Mouse (Mus musculus): ENCODE data around the gene Wt1.

Wt1 gene

DNA sequence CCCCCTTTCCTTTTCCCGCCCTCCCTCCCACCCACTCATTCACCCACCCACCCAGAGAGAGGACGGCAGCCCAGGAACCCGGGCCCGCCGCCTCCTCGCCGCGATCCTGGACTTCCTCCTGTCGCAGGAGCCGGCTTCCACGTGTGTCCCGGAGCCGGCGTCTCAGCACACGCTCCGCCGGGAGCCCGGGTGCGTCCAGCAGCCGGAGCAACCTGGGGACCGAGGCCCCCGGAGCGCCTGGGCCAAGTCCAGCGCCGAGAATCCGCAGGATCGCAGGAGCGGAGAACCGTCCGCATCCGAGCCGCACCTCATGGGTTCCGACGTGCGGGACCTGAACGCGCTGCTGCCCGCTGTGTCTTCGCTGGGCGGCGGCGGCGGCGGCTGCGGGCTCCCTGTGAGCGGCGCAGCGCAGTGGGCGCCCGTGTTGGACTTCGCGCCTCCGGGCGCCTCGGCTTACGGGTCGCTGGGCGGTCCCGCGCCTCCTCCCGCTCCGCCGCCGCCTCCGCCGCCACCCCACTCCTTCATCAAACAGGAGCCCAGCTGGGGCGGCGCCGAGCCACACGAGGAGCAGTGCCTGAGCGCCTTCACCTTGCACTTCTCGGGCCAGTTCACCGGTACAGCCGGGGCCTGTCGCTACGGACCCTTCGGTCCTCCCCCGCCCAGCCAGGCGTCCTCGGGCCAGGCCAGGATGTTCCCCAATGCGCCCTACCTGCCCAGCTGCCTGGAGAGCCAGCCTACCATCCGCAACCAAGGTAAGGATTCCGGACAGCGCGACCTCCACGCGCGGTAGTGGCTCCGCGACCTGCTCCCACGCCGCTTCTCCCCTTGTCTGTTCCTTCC lies 582 bp downstream of the Wt1 start:
- DNase-seq (ENCODE audit: low spot score): no peak

DNA sequence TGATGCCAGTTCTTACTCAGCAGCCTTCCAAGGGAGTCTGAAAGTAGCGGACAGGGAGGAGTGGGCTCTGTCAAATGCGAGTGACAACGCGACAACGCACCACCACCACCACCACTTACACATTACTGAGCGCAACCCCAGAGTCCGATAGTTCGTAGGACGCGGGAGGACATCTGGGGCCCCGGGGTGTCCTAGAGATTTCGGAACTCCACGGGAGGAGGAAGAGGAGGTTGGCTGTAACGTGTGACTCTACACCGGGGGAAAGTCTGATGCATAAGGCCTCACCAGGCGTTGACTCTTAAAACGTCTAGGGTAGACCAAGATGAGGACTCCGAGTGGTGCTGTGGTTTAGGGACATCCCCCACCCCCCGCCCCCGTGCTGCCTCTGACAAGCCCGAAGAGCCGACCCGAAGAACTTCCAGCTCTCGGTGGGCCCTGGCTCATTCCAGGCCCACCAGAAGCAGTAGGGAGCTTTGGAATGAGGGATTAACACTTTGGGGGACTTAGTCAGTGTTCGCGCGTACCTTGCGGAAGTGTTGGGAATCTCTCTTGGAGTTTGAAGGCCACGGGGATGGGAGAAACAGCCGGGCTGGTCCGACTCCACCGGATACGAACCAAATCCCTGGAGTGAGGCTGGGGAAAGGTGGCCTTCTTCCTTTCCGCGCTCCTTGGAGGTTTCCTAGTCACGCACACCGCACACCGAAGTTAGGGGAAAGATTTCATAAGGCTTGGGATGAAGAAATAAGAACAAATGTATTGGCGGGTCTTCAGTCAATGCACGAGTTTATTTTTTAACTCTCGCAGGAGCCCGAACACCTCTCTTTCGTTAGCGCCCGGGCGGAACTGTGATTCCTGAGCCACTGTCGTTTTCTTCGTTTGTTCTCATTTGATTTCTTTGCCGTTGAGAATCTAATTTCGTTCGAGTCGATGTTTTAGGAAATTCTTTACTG lies 1.5 kb downstream of the Wt1 start:
- no peak for DNase-seq (ENCODE audit: low spot score)

DNA sequence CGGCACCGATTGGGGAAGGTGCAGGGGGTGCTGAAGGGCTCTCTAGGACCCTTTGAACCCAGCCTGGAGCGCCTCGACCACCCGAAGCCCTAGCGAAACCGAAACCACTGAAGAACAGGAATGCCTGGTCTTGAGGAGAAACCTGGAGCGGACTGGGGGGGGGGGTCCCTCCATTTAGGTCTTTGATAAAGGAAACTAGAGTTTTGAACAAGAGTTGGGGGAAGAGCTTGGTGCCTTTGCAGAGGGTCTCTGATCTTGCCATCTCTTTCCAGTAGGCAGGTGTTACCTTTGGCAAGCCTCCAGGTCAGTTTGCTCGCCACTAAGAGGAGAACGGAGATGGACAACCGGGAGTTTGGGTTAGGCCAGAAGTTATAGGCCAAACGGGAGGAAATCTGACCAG lies 2.2 kb downstream of the Wt1 start:
- DNase-seq (ENCODE audit: low spot score): no peak

DNA sequence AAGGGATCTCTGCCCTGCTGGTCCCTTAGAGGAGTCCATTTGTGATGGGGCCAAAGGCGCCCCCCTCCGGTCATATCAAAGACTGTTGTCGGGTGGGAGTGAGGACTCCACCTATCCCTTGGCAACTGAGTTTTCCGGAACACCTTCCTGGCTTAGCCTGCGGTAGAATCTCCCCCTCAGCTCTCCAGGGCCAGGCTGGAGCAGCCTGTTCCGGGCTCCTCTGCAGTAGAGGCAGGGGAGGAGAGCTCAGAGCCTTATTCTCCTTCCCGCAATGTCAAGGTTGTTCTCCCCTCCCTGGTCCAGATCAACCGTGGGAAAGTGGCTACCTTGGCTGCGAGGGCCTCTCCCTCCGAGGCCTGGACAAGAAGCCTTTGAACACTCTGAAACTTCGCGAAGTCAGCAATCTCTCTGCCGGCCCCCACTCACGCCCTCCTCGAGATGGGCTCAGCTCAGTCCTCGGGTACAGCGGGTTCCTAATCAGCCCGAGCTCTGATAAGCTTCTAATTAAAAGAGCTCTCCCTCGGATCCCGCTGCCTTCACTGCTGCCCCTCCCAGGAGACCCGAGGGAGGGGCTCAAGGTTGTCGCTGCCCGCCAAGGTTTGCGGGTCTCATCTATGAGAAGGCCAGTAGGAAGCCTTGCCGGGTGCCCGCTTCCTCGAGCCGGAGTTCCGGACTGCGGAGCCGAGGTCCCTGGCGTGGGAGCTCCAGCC lies 4.2 kb downstream of the Wt1 start:
- peak; percentile 27 for DNase-seq (ENCODE audit: low spot score)

DNA sequence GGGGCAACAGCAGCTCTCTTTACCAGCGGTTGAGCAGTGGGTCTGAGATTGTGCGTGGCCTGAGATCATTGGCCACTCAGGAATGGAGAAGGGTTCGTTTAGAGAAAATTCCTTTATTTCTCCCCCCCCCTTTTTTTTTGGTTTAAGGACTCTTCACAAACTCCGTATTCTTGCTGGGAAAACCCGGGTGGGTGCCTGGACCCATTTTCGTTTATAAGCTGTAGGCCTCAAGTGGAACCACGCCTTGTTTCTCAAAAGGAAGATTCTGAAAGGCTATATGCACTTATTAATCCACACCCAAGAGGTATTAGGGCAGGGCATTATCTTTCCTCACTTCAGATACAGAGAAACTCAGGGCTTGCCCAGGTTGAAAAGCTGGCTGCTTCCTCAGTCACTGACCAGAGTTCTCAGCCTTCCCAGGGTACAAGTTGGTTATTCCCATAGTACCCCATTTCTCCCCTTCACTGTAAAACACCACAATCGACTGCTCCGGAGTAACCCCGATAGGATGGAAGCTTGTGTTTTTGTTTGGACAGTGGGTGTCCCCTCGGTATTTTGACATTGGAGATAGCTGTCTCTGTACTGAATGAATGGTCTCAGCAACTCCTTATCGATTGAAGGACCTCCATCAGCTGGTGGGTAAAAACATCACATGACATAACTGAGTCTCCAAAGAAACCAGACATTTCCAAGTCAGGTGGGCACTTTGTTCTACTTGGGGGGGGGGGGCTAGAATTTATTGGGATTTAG lies 4.9 kb downstream of the Wt1 start:
- DNase-seq (ENCODE audit: low spot score): no peak

DNA sequence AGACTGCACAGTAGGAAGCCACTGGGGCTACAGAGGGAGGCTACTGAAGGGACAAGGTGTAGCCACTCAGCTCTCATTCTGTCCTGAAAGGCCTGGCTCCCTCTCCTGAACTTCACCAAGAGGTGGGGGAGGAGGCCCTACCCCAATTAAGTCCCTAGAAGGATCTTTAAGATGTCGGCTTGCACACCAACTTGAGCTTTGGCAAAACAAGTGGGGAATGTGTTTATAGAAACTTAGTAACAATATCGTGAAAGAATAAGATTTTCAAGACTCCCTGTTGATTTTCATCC lies 5.4 kb downstream of the Wt1 start:
- no peak for DNase-seq (ENCODE audit: low spot score)

DNA sequence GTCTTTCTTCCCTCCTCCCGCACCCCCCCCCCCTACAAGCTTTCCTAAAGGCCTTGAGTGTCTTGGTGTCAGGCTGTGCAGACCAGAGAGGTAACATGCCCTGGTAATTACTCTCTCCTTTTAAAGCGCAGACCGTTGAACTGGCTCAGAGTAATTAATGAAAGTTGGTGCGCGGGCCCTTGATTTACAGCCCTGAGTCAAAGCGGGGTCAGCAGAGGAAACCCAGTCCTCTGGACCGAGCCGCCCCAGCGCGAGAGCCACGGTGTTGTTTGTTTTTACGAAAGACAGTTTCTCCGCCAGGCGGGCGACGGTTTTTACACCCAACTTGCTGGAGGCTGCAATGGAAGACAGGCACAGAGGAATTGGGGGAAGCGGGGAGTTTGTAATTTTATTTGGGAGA lies 6.0 kb downstream of the Wt1 start:
- no peak for DNase-seq (ENCODE audit: low spot score)

DNA sequence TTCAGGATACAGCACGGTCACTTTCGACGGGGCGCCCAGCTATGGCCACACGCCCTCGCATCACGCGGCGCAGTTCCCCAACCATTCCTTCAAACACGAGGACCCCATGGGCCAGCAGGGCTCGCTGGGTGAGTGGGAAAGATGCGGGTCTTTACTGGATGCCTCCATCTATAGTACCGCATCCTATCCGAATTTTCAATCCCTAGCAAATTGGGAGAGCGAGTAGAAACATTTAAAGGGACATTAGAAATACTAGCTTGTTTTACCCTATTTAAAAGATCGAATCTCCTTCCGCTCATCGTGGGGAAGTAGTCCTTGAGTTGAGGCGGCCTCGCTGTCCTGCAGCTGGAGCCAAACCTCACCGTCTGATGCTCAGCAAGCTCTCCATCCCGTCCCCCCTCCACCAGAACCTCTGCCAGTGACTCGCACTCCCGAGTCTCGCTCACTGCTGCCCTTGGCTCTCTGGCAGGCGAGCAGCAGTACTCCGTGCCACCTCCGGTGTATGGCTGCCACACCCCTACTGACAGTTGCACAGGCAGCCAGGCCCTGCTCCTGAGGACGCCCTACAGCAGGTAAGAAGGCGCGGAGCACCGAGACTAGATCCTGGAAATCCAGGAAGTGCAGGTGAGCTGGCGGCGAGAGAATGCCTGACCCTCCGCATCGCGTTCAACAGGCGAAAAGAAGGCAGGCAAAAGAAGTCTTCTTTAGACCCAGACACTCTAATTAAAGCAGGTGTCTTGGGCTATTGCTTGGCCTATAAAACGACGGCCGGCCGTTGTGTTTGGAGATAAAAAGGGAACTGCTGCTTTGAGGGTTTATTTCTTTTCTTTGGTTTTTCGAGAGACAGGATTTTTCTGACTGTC lies 6.8 kb downstream of the Wt1 start:
- no peak for DNase-seq (ENCODE audit: low spot score)

DNA sequence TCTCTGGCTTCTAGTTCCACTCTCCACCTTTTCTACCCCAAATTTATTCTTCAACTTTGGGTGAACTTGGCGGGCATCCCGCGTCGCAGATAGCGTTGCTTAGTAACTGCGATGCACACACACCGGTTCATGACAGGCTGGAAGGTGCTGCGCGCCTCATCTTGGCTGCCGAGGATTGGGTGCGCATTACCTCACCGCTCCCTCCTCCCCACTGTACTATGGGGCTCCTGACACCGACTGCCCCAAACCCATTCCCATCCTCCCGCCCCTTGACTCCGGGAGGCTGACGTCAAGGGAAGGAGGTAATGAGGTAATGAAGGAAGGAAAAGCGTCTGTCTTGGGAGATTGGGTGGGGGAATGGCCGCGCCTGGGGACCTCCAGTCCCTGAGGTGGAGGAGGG lies 8.0 kb downstream of the Wt1 start:
- DNase-seq (ENCODE audit: low spot score): peak; percentile 45

DNA sequence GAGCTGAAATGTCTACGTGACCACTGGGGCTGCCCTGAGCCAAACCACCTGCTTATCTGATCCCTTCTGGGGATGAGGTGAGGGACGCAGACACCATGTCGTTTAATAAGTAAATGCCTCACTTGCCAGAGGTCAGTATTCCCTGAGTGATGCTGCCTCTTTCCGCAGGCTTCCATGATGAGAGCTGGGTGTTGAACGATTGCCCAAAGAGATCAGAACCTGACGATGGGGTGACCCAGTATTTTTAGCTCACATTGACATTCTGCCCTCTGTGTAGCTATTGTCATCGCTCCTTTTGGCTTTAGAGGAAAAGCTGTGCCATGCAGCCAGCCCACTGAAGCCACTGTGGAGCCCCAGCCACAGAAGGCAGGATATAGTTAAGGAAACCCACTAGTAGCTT lies 13.1 kb downstream of the Wt1 start:
- DNase-seq (ENCODE audit: low spot score): no peak

DNA sequence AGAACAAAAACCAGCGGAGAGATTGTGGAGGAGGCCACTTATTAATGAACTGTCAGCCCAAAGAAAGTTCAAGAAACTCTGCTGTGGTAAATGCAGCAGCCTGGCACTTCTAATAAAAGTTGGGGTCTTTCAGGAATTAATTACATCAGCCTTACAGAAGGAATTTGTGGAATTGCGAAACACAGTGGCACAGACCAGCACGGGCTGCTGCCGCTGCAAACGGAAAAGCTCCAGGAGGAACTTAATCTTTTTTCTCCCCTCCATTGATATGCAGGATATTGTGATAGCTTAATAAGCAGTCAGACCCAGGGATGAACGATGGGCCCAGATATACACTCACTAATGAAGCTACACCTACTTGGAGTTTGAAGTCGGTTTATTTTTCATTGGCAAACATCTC lies 15.0 kb downstream of the Wt1 start:
- no peak for DNase-seq (ENCODE audit: low spot score)

DNA sequence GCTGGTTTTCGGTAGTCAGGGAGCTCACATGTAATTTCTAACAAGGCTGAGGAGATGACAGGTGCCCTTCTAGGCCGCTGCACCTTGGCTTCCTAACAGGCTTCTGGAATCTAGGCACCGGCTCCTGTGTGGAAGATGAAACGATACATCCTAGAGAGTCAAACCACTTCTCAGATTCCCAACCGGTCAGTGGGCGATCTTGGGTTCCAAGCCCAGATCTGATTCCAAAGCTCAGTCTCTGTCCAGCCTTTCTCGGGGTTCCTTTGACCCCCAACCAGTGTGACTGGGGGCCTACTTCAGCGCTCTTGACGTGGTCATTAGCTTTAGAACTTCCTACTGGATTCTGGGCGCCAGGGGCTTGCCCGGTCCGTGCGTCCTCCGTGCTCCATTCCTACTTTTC lies 17.4 kb downstream of the Wt1 start:
- DNase-seq (ENCODE audit: low spot score): no peak

DNA sequence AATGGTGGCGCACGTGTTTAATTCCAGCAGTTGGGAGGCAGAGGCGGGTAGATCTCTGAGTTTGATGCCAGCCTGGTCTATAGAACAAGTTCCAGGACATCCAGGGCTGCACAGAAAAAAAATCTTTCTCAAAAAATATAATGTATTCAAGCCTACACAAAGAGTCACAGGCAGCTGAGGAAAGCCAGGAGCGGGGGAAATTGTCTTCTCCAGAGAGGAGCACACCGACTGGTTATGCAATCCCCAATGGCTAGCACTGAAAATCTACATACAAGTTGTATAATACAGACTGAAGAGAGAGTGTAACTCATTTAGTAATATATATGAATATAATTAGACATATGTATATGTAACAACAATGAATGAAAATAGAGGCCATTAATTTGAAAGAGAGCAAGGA lies 25.2 kb downstream of the Wt1 start:
- DNase-seq (ENCODE audit: low spot score): no peak

DNA sequence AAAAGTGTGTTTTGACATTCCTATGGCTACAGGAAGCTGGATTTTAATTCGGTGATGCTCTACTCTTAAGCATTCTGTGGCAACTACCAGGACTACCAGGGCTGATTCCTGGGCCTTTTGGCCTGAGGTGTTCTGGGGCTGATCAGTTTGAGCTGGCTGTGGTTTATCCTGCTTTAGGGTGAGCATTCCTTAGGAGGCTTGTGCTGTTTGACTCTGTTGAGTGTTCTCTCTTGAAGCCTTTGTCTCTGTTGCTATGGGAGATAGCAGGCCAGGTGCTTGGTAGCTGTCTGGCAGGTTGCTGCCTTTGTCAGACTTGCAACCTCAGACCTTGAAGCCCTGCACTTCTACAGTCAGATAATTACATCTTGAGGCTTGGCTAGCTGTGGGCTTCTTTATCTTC lies 26.7 kb downstream of the Wt1 start:
- DNase-seq (ENCODE audit: low spot score): no peak

DNA sequence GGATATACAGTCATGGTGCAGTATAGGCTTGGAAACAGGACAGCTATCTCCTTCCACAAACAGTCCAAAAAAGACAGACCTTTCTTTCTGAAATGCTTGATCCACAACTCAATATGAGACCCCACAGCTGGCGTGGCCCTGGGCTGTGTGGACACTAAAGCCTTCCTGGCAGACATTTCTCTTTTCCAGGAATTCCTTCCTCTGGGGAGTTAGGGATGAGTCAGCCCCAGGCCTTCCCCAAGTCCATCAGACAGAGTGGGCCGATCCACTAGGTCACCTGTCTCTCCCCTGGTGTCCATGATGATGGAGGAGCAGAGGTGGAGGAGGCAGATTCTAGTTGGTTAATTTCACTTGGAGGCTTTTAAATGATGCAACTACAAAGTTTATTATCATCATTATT lies 34.6 kb downstream of the Wt1 start:
- no peak for DNase-seq (ENCODE audit: low spot score)

DNA sequence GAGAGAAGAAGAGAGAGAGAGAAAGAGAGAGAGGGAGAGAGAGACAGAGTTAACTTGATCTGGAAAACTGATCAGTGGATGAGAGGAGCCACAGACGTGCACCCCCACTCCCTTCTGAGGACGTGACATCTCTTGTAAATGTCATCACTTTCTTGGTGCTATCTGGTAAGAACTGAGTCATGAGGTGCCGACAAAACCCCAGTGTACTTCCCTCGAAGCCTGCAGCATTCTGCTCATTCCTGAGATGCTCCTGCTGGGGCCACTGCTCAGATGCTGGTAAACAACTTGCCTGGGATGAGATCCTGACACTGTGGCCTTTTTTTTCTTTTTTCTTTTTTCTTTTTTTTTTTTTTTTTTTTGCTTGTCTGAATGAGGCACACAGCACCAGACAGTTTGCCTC lies 36.4 kb downstream of the Wt1 start:
- no peak for DNase-seq (ENCODE audit: low spot score)

DNA sequence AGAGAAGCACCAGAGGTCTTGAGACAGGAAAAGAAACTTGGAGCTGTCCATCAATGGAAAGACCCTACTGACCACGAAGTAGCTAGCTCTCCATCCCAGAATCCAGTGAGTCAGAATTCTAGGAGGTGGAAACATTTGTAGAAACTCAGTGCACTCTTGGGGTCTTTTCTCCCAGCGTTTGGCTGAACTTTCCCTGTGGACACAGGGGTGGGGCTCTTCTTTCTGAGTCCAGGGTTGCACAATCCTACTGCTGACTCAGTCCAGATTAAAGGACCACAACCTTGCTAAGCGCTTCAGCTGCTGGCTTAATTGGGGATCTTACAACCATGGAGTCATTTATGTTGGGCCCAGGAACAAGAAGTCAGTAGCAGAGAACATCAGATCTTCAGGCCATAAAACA lies 41.8 kb downstream of the Wt1 start:
- peak; percentile 21 for DNase-seq (ENCODE audit: low spot score)

DNA sequence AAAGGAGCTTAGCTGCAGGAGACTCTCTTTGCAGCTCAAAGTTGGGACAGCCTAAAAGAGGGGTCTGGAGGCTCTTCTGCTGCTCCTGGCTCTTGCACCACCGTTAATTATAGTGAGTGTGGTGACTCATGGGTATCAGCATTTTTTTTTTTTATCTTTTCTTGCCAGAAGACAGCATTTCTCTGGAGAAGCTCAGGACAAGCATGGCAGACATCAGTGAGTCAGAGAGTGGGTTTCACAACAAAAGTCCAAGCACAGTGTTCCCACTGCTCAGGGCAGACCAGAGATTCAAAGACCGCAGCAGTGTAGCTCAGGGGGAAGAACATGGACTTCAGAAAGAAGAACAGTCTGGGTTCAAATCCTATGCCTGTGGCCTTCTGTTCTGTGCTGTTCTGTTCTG lies 47.9 kb downstream of the Wt1 start:
- no peak for DNase-seq (ENCODE audit: low spot score)

DNA sequence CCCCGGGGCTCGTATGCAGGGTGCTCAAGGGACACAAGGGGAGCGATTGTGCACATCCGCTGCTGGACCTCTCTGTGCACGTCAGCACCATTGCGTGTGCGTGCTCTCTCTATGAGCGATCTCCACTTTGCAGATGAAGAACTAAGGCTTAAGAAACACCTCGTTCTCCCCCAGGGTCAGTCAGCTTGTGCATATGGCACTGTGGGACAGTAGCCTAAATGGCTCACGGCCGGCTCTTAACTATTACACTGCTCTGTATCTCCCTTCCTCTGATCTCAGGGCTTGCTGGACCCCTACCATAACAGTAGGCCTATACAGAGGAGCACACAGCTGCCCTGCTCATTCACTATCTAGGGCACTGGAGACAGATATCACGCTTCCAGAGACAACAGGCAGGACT lies 52.5 kb downstream of the Wt1 start:
- no peak for DNase-seq (ENCODE audit: low spot score)

DNA sequence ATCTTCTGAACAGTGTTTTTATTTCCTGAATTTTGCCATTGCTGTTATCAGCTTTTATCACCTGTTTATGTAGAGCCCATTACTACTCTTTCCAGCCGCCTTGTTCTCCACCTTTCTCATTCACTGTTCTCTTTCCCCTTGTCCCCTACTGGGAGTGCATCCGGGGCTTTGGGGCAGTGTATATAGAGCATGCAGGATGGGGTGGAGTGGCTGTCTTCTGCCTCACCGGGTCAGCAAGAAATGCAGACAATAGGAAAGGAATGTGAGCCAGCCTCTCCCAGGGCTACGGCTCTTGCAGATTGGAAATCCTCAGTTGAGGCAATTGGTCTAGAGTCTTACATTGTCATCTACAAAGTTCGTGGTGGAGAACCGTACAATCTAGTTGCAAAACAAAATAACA lies 56.2 kb downstream of the Wt1 start:
- no peak for DNase-seq (ENCODE audit: low spot score)

DNA sequence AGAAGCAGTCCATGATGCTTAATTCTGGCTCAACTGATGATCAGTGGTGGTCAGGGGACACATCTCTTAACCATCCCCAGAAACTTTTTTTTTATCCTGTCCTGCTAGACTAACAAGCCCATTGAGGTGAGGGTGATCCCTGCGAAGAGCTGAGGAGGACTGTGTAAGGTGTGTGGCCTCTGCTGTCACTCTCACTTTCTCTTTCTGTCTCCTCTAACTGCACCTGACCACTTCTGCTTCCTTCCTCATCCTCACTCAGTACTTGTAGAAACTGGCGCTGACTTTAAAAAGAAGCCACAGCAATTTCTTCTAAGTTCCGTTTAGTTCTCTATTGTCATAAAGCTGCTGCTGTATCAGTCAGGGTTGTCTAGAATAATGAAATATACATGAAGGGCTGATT lies 58.8 kb downstream of the Wt1 start:
- DNase-seq (ENCODE audit: low spot score): no peak

Measured in urinary bladder, postnatal 14 days (tissue).